16 mouse cellular contexts compared by ENCODE assay signal in the genomic region with DNA sequence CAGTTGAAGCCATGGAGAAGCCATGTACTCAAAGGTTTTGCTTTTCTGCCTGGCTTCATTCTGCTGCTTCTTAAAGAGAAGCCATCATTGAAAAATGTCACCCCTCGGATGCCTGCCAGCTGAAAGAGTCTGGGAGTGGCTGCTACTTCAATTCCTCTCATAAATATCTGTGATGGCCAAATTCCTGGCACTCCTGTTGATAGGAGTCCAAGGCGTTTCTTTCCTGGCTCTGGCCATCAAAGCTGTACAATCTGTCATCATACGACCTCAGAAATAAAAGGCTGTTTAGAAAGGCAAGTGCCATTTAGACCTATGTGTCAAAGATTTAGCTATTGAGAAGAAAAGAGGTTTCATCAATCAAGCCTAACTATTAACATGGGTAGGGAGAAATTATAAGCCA. TPM values are rescaled to one million over a fixed set of nuclear protein-coding genes. Genes with fewer than 3 reads are reported as not detected.
A peak's percentile ranks its signal among the peaks of the same experiment; 100 is the strongest.
DNase-seq lines count a peak whose midpoint lies in the region; ATAC-seq lines count a peak whose summit lies in the region.
"Had no signal": no experiment of that assay in that cellular context is flagged by ENCODE, and none has a peak within 500 bp of the region (broad histone marks: within the 10 kb centered on the region; RNA-seq: fewer than 3 reads in every experiment).

No protein-coding gene starts in this region.

- no peak overlapping the region for H3K9ac ChIP-seq in heart, embryonic 13.5 days
- no peak overlapping the region for H3K9ac ChIP-seq in heart, embryonic 11.5 days (ENCODE audit: low read depth, low read length)
- no peak overlapping the region for H3K9ac ChIP-seq in heart, embryonic 16.5 days (ENCODE audit: low read length)
- H3K9ac ChIP-seq: embryonic facial prominence, embryonic 15.5 days; hindbrain, embryonic 15.5 days; liver, embryonic 14.5 days; midbrain, embryonic 13.5 days; neural tube, embryonic 15.5 days had no signal

- H3K4me2 ChIP-seq in heart, embryonic 13.5 days, result no peak overlapping the region
- no peak overlapping the region for H3K4me2 ChIP-seq in heart, embryonic 11.5 days
- H3K4me2 ChIP-seq in heart, embryonic 16.5 days (ENCODE audit: low read depth, low read length), result no peak overlapping the region
- H3K4me2 ChIP-seq: embryonic facial prominence, embryonic 15.5 days; hindbrain, embryonic 15.5 days; midbrain, embryonic 13.5 days; neural tube, embryonic 15.5 days had no signal

- peak overlapping the region; percentile 54 for H3K27ac ChIP-seq in heart, embryonic 13.5 days (replicated peaks)
- H3K27ac ChIP-seq in heart, embryonic 11.5 days (ENCODE audit: low read depth, low read length), result no peak overlapping the region
- H3K27ac ChIP-seq in heart, embryonic 16.5 days (ENCODE audit: low read length), result peak overlapping the region; percentile 51
- no peak overlapping the region for H3K27ac ChIP-seq in midbrain, embryonic 10.5 days (replicated peaks)
- H3K27ac ChIP-seq: embryonic facial prominence, embryonic 15.5 days; hindbrain, embryonic 15.5 days; liver, embryonic 14.5 days; midbrain, embryonic 13.5 days; neural tube, embryonic 15.5 days; stomach, postnatal 0 days had no signal

- DNase-seq in adrenal gland, postnatal 36 days, result peak; percentile 55 to 64
- peak; percentile 62 for DNase-seq in lung, postnatal 10 days
- no peak for DNase-seq in midbrain, embryonic 10.5 days (ENCODE audit: low spot score)
- DNase-seq: cerebellum, adult 11 months; layer of hippocampus, postnatal 36 days; right cerebral cortex, postnatal 14 days had no signal

- WGBS in heart, embryonic 13.5 days, result 8% methylated on average over 3 of the region's 3 CpGs
- 22% methylated on average over 3 of the region's 3 CpGs for WGBS in heart, embryonic 11.5 days (ENCODE audit: insufficient replicate concordance)
- 23% methylated on average over 3 of the region's 3 CpGs for WGBS in heart, embryonic 16.5 days
- WGBS in midbrain, embryonic 10.5 days, result 90% methylated on average over 3 of the region's 3 CpGs

- no peaks in the 10 kb centered on the region for H3K9me3 ChIP-seq in heart, embryonic 13.5 days
- H3K9me3 ChIP-seq in heart, embryonic 11.5 days (replicated peaks; ENCODE audit: control insufficient read depth, low read length), result no peaks in the 10 kb centered on the region
- H3K9me3 ChIP-seq in heart, embryonic 16.5 days (replicated peaks; ENCODE audit: control insufficient read depth, low read length), result 0 out of 2 replicates have a peak, but pooled peaks cover 3% of the 10 kb centered on the region
- H3K9me3 ChIP-seq in midbrain, embryonic 10.5 days (replicated peaks), result no peaks in the 10 kb centered on the region
- H3K9me3 ChIP-seq: embryonic facial prominence, embryonic 15.5 days; hindbrain, embryonic 15.5 days; midbrain, embryonic 13.5 days; neural tube, embryonic 15.5 days had no signal

- no peak overlapping the region for H3K4me3 ChIP-seq in heart, embryonic 13.5 days
- no peak overlapping the region for H3K4me3 ChIP-seq in heart, embryonic 11.5 days (ENCODE audit: low read depth, low read length)
- no peak overlapping the region for H3K4me3 ChIP-seq in heart, embryonic 16.5 days (ENCODE audit: low read length)
- no peak overlapping the region for H3K4me3 ChIP-seq in midbrain, embryonic 10.5 days
- H3K4me3 ChIP-seq: embryonic facial prominence, embryonic 15.5 days; hindbrain, embryonic 15.5 days; midbrain, embryonic 13.5 days; neural tube, embryonic 15.5 days had no signal

- no peaks in the 10 kb centered on the region for H3K36me3 ChIP-seq in heart, embryonic 13.5 days
- H3K36me3 ChIP-seq in heart, embryonic 11.5 days (ENCODE audit: control insufficient read depth, insufficient read depth, low read length), result no peaks in the 10 kb centered on the region
- H3K36me3 ChIP-seq in heart, embryonic 16.5 days (ENCODE audit: control insufficient read depth, insufficient read depth), result 0 out of 2 replicates have a peak, but pooled peaks cover 3% of the 10 kb centered on the region
- no peaks in the 10 kb centered on the region for H3K36me3 ChIP-seq in midbrain, embryonic 10.5 days
- H3K36me3 ChIP-seq: embryonic facial prominence, embryonic 15.5 days; hindbrain, embryonic 15.5 days; midbrain, embryonic 13.5 days; neural tube, embryonic 15.5 days had no signal

- peaks cover 48% of the 10 kb centered on the region for H3K4me1 ChIP-seq in heart, embryonic 13.5 days
- peaks cover 8% of the 10 kb centered on the region for H3K4me1 ChIP-seq in heart, embryonic 11.5 days (ENCODE audit: control insufficient read depth, insufficient read depth, low read length)
- H3K4me1 ChIP-seq in heart, embryonic 16.5 days (ENCODE audit: control insufficient read depth, insufficient read depth, low read length), result peaks cover 24% of the 10 kb centered on the region
- H3K4me1 ChIP-seq in midbrain, embryonic 10.5 days, result no peaks in the 10 kb centered on the region
- H3K4me1 ChIP-seq: embryonic facial prominence, embryonic 15.5 days; hindbrain, embryonic 15.5 days; midbrain, embryonic 13.5 days; neural tube, embryonic 15.5 days had no signal

- H3K27me3 ChIP-seq in heart, embryonic 13.5 days (replicated peaks), result no peaks in the 10 kb centered on the region
- no peaks in the 10 kb centered on the region for H3K27me3 ChIP-seq in heart, embryonic 11.5 days (ENCODE audit: control insufficient read depth, insufficient read depth, low read length)
- no peaks in the 10 kb centered on the region for H3K27me3 ChIP-seq in heart, embryonic 16.5 days (ENCODE audit: control insufficient read depth, insufficient read depth, low read length)
- H3K27me3 ChIP-seq in midbrain, embryonic 10.5 days (ENCODE audit: low read depth, poor library complexity, severe bottlenecking), result no peaks in the 10 kb centered on the region
- H3K27me3 ChIP-seq: embryonic facial prominence, embryonic 15.5 days; hindbrain, embryonic 15.5 days; midbrain, embryonic 13.5 days; neural tube, embryonic 15.5 days had no signal

- no peak; the same call in 1 of the 2 replicates for ATAC-seq in heart, embryonic 13.5 days (ENCODE audit: extremely low read depth, insufficient number of reproducible peaks, low FRiP score, low TSS enrichment)
- no peak for ATAC-seq in heart, embryonic 11.5 days (replicated peaks; ENCODE audit: insufficient number of reproducible peaks, low FRiP score, low TSS enrichment)
- ATAC-seq in heart, embryonic 16.5 days (replicated peaks; ENCODE audit: extremely low read depth, insufficient read depth, low FRiP score), result peak; percentile 61; the same call in 1 of the 2 replicates
- no peak for ATAC-seq in inflammation-experienced regulatory T-cells, adult 6 months
- ATAC-seq: midbrain, embryonic 13.5 days had no signal

RNA-seq across cellular contexts. Expression of a gene that starts 49.6 kb away (rescaled TPM):
- 8.1 and 9.1 TPM in 2 replicates for polyA plus RNA-seq in heart, embryonic 13.5 days (2015; fragmentation: Nextera tagmentation; extraction: Ambion mirVana)
- 9.7 and 12.1 TPM in 2 replicates for polyA plus RNA-seq in heart, embryonic 11.5 days (2014; fragmentation: Nextera tagmentation; extraction: Ambion mirVana)
- total RNA-seq in adrenal gland, postnatal 36 days (2021), result 10 to 100 TPM; 11.5 to 15.9 TPM
- polyA plus RNA-seq in heart, embryonic 16.5 days (2015; fragmentation: Nextera tagmentation; extraction: Ambion mirVana), result 4.0 and 4.9 TPM in 2 replicates
- 1 to 10 TPM in 1 of 3 experiments, under 1 TPM in 2; 0.16 to 1.7 (median 0.34) TPM for polyA plus RNA-seq in inflammation-experienced regulatory T-cells, adult 6 months (2017; shearing (Covaris generic))
- polyA plus RNA-seq in midbrain, embryonic 10.5 days (2016; fragmentation: Nextera tagmentation; extraction: Ambion mirVana), result 1.00 and 1.6 TPM in 2 replicates

Comparison
In these comparisons a context has a peak if more than half of its experiments do, and no peak if none do; other contexts are left out.
1. H3K27ac ChIP-seq: peak in heart, embryonic 13.5 days (single experiment) and heart, embryonic 16.5 days (single experiment); none in heart, embryonic 11.5 days (single experiment) and midbrain, embryonic 10.5 days (single experiment).